Mouse (Mus musculus): Measurements from ENCODE around the gene Gm7137.
"Not testable (repeated sequence)": the region's sequence is repeated elsewhere in the genome, so short reads cannot be mapped to it uniquely, and the experiment has no call there.

Gene Gm7137

GRCm38 (mm10) chr10:77787876-77788275 is at the start of gene Gm7137:
Gm7137 (minus strand) TSS chr10:77788200.
- peak in 1 of 2 experiments; percentile 12 for DNase-seq (ENCODE audit: low spot score in 2 of 2)

- peak; percentile 19 to 25 for DNase-seq (ENCODE audit: low spot score in 2 of 2)
Observed at GRCm38 (mm10) chr10:77835647-77836046, 47.6 kb upstream of the Gm7137 start, which contains the start of gene Krtap10-10. Krtap10-10 (plus strand) TSS chr10:77835947.

- no peak for DNase-seq (ENCODE audit: low spot score in 2 of 2)
Observed at GRCm38 (mm10) chr10:77826951-77827350, 39.0 kb upstream of the Gm7137 start, which contains the start of gene Krtap10-4. Krtap10-4 (minus strand) TSS chr10:77827095.

GRCm38 (mm10) chr10:77819203-77819602 is 31.2 kb upstream of the Gm7137 start:
- DNase-seq (ENCODE audit: low spot score in 2 of 2): no peak

GRCm38 (mm10) chr10:77818523-77818922 is 30.5 kb upstream of the Gm7137 start:
- DNase-seq (ENCODE audit: low spot score in 2 of 2): no peak

- no peak for DNase-seq (ENCODE audit: low spot score in 2 of 2)
Observed at GRCm38 (mm10) chr10:77815514-77815913, 27.5 kb upstream of the Gm7137 start.

- no peak for DNase-seq (ENCODE audit: low spot score in 2 of 2)
Observed at GRCm38 (mm10) chr10:77814382-77814781, 26.4 kb upstream of the Gm7137 start, which contains the start of gene Gm2696. Gm2696 (plus strand) TSS chr10:77814682.

GRCm38 (mm10) chr10:77811743-77812142 is 23.7 kb upstream of the Gm7137 start, which contains the start of gene Gm9507:
Gm9507 (minus strand) TSS chr10:77811843.
- DNase-seq (ENCODE audit: low spot score in 2 of 2): no peak

- DNase-seq (ENCODE audit: low spot score in 2 of 2): no peak
Observed at GRCm38 (mm10) chr10:77804095-77804494, 16.1 kb upstream of the Gm7137 start.

- DNase-seq (ENCODE audit: low spot score in 2 of 2): no peak
Observed at GRCm38 (mm10) chr10:77798921-77799508, 11.0 kb upstream of the Gm7137 start, which contains the start of gene Gm19668. Gm19668 (minus strand) TSS chr10:77799133.

GRCm38 (mm10) chr10:77798164-77798920 is 10.3 kb upstream of the Gm7137 start:
- DNase-seq (ENCODE audit: low spot score in 2 of 2): not testable (repeated sequence)

GRCm38 (mm10) chr10:77797677-77798076 is 9.7 kb upstream of the Gm7137 start:
- DNase-seq (ENCODE audit: low spot score in 2 of 2): no peak

- no peak for DNase-seq (ENCODE audit: low spot score in 2 of 2)
Observed at GRCm38 (mm10) chr10:77794976-77795375, 7.0 kb upstream of the Gm7137 start, which contains the start of gene Gm9639. Gm9639 (minus strand) TSS chr10:77795076.

GRCm38 (mm10) chr10:77788621-77789020 is 621 bp upstream of the Gm7137 start:
- no peak for DNase-seq (ENCODE audit: low spot score in 2 of 2)

- DNase-seq (ENCODE audit: low spot score in 2 of 2): not testable (repeated sequence)
Observed at GRCm38 (mm10) chr10:77783396-77783795, 4.6 kb downstream of the Gm7137 start.

GRCm38 (mm10) chr10:77782442-77782841 is 5.6 kb downstream of the Gm7137 start, which contains the start of gene Gm3250:
Gm3250 (minus strand) TSS chr10:77782542.
- not testable (repeated sequence) for DNase-seq (ENCODE audit: low spot score in 2 of 2)

GRCm38 (mm10) chr10:77776844-77777243 is 11.2 kb downstream of the Gm7137 start, which contains the start of gene Gm7138:
Gm7138 (minus strand) TSS chr10:77776944.
- DNase-seq (ENCODE audit: low spot score in 2 of 2): not testable (repeated sequence)

- DNase-seq (ENCODE audit: low spot score in 2 of 2): not testable (repeated sequence)
Observed at GRCm38 (mm10) chr10:77772142-77772541, 15.9 kb downstream of the Gm7137 start.

- DNase-seq (ENCODE audit: low spot score in 2 of 2): not testable (repeated sequence)
Observed at GRCm38 (mm10) chr10:77771225-77771624, 16.8 kb downstream of the Gm7137 start, which contains the start of gene Gm3238. Gm3238 (minus strand) TSS chr10:77771325.

- no peak for DNase-seq (ENCODE audit: low spot score in 2 of 2)
Observed at GRCm38 (mm10) chr10:77769727-77770126, 18.3 kb downstream of the Gm7137 start.

- not testable (repeated sequence) for DNase-seq (ENCODE audit: low spot score in 2 of 2)
Observed at GRCm38 (mm10) chr10:77759582-77759981, 28.4 kb downstream of the Gm7137 start, which contains the start of gene Gm3233. Gm3233 (minus strand) TSS chr10:77759682.

GRCm38 (mm10) chr10:77753448-77753847 is 34.6 kb downstream of the Gm7137 start:
- no peak for DNase-seq (ENCODE audit: low spot score in 2 of 2)

Measured in right cerebral cortex, adult 2 months (tissue).